ENCODE assay signal across 8 mouse cellular contexts in the genomic region with DNA sequence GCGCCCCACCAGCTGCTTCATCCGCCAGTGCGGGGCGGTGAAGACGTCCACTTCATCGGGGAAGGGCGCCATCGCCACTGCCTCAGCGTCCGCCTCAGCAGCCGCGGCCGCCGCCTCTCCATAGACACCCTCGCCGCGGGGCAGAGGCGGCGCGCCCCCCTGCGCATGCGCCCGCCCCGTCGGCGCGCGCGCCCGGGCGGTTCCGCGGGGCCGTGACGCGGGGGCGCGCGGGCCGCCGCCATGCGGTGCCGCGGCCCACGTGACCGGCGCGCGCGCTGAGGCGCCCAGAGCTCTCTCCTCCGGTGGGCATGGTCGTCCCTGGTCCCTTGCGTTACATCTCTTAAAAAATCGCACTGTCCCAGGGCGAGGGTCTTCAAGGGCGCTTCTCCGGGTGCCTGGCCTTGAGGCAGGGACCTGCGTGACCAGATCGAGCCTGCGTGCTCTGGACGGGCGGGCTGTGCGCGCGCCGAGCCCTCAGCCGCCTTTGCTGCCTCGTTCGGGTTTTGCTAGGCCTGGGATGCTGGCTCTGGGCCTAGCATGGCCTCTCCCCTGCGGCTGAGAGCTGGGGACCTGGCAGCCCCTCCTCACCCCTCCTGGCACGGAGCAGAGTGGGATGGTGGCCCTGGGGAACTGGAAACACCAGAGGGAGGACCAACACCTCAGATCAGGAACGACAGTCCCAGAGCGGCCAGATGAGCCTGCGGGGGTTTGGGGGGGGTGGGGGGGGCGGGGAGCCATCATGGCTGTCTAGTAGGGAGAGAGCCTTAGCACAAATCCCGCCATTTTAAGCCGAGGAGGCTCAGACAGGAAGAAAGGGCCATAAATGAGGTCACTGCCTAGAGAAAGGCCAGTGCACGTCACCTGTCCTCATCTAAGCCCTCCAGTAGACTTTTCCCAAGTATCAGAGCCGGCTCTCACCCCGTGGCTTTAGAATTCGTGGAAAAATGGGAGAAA. TPM values are rescaled to one million over a fixed set of nuclear protein-coding genes. Genes with fewer than 3 reads are reported as not detected.
DNase-seq lines count a peak whose midpoint lies in the region; ATAC-seq lines count a peak whose summit lies in the region.

No protein-coding gene starts in this region.

- peak; percentile 70 for DNase-seq in CD8-positive naive resting alpha-beta T cell, adult 2 months (ENCODE audit: low read depth in 2 of 2, low spot score in 2 of 2)
- peak; percentile 66 for DNase-seq in c-Kit-negative CD71-positive TER-119-positive erythroid progenitor cells, embryonic 14.5 days (ENCODE audit: low read depth, low spot score)
- peak; percentile 79 for DNase-seq in forebrain, embryonic 10.5 days (ENCODE audit: extremely low spot score, low spot score)
- peak; percentile 76 to 91 for DNase-seq in kidney, postnatal 25 days
- peak; percentile 47 for DNase-seq in telencephalon, adult 2 months (ENCODE audit: low read depth, low spot score)

- peak; percentile 89 for ATAC-seq in heart, embryonic 15.5 days (replicated peaks; ENCODE audit: insufficient number of reproducible peaks, insufficient read depth, low FRiP score, low read depth)
- peak; percentile 94 for ATAC-seq in liver, embryonic 16.5 days (ENCODE audit: low read depth)
- ATAC-seq in neural tube, embryonic 13.5 days (ENCODE audit: low read depth): peak; percentile 96

- peak overlapping the region; percentile 79 for H3K4me2 ChIP-seq in heart, embryonic 15.5 days
- H3K4me2 ChIP-seq in liver, embryonic 16.5 days (ENCODE audit: low read depth, low read length): peak overlapping the region; percentile 96
- peak overlapping the region; percentile 71 for H3K4me2 ChIP-seq in neural tube, embryonic 13.5 days

- H3K4me1 ChIP-seq in forebrain, embryonic 10.5 days: peaks cover 19% of the 10 kb centered on the region
- peaks cover 11% of the 10 kb centered on the region for H3K4me1 ChIP-seq in heart, embryonic 15.5 days (replicated peaks)
- peaks cover 9% of the 10 kb centered on the region for H3K4me1 ChIP-seq in liver, embryonic 16.5 days (ENCODE audit: control insufficient read depth, low read depth, low read length)
- peaks cover 30% of the 10 kb centered on the region for H3K4me1 ChIP-seq in neural tube, embryonic 13.5 days (replicated peaks)

- peak overlapping the region; percentile 89 for H3K4me3 ChIP-seq in forebrain, embryonic 10.5 days
- H3K4me3 ChIP-seq in heart, embryonic 15.5 days: peak overlapping the region; percentile 94
- peak overlapping the region; percentile 85 for H3K4me3 ChIP-seq in liver, embryonic 16.5 days (ENCODE audit: low read depth, low read length)
- H3K4me3 ChIP-seq in neural tube, embryonic 13.5 days: peak overlapping the region; percentile 87

- H3K36me3 ChIP-seq in forebrain, embryonic 10.5 days (replicated peaks): peaks cover 15% of the 10 kb centered on the region
- no peaks in the 10 kb centered on the region for H3K36me3 ChIP-seq in heart, embryonic 15.5 days
- H3K36me3 ChIP-seq in liver, embryonic 16.5 days (ENCODE audit: control insufficient read depth, insufficient read depth): no peaks in the 10 kb centered on the region
- no peaks in the 10 kb centered on the region for H3K36me3 ChIP-seq in neural tube, embryonic 13.5 days

- H3K9me3 ChIP-seq in forebrain, embryonic 10.5 days: no peaks in the 10 kb centered on the region; the same call in 1 of the 2 replicates
- no peaks in the 10 kb centered on the region for H3K9me3 ChIP-seq in heart, embryonic 15.5 days (replicated peaks)
- H3K9me3 ChIP-seq in liver, embryonic 16.5 days (replicated peaks; ENCODE audit: control insufficient read depth, low read length): no peaks in the 10 kb centered on the region
- H3K9me3 ChIP-seq in neural tube, embryonic 13.5 days: no peaks in the 10 kb centered on the region

- 4% methylated on average over 81 of the region's 82 CpGs for WGBS in forebrain, embryonic 10.5 days
- 5% methylated on average over 79 of the region's 82 CpGs for WGBS in heart, embryonic 15.5 days
- 3% methylated on average over 73 of the region's 82 CpGs for WGBS in liver, embryonic 16.5 days (ENCODE audit: insufficient replicate concordance)
- WGBS in neural tube, embryonic 13.5 days: 2% methylated on average over 76 of the region's 82 CpGs

- H3K27ac ChIP-seq in forebrain, embryonic 10.5 days: peak overlapping the region; percentile 99
- H3K27ac ChIP-seq in heart, embryonic 15.5 days: peak overlapping the region; percentile 92
- H3K27ac ChIP-seq in liver, embryonic 16.5 days (ENCODE audit: low read length): peak overlapping the region; percentile 84
- peak overlapping the region; percentile 99 for H3K27ac ChIP-seq in neural tube, embryonic 13.5 days (replicated peaks)

- H3K27me3 ChIP-seq in forebrain, embryonic 10.5 days (ENCODE audit: poor library complexity, severe bottlenecking): no peaks in the 10 kb centered on the region
- no peaks in the 10 kb centered on the region for H3K27me3 ChIP-seq in heart, embryonic 15.5 days
- H3K27me3 ChIP-seq in liver, embryonic 16.5 days (ENCODE audit: control insufficient read depth, insufficient read depth, low read depth, low read length): no peaks in the 10 kb centered on the region
- no peaks in the 10 kb centered on the region for H3K27me3 ChIP-seq in neural tube, embryonic 13.5 days

- peak overlapping the region; percentile 97 for H3K9ac ChIP-seq in heart, embryonic 15.5 days
- peak overlapping the region; percentile 90 for H3K9ac ChIP-seq in liver, embryonic 16.5 days (ENCODE audit: low read depth, low read length)
- H3K9ac ChIP-seq in neural tube, embryonic 13.5 days: peak overlapping the region; percentile 96

RNA-seq across cellular contexts. Expression of a gene that starts 36.4 kb away (rescaled TPM):
- polyA plus RNA-seq in forebrain, embryonic 10.5 days (2016; fragmentation: Nextera tagmentation; extraction: Ambion mirVana): 0.12 TPM in 1 of 2 replicates, not detected in the other
- polyA plus RNA-seq in heart, embryonic 15.5 days (2015; fragmentation: Nextera tagmentation; extraction: Ambion mirVana): 1.2 and 4.6 TPM in 2 replicates
- 1.6 and 1.8 TPM in 2 replicates for polyA plus RNA-seq in liver, embryonic 16.5 days (2015; fragmentation: Nextera tagmentation; extraction: Ambion mirVana)
- polyA plus RNA-seq in neural tube, embryonic 13.5 days (2015; fragmentation: Nextera tagmentation; extraction: Ambion mirVana): 0.08 and 0.39 TPM in 2 replicates

RNA-seq across cellular contexts. Expression of a gene that starts 39.2 kb away (rescaled TPM):
- polyA plus RNA-seq in forebrain, embryonic 10.5 days (2016; fragmentation: Nextera tagmentation; extraction: Ambion mirVana): 57.7 and 58.4 TPM in 2 replicates
- polyA plus RNA-seq in heart, embryonic 15.5 days (2015; fragmentation: Nextera tagmentation; extraction: Ambion mirVana): 42.6 and 47.0 TPM in 2 replicates
- 20.9 and 21.2 TPM in 2 replicates for polyA plus RNA-seq in liver, embryonic 16.5 days (2015; fragmentation: Nextera tagmentation; extraction: Ambion mirVana)
- polyA plus RNA-seq in neural tube, embryonic 13.5 days (2015; fragmentation: Nextera tagmentation; extraction: Ambion mirVana): 65.0 and 71.7 TPM in 2 replicates

Comparison
In these comparisons a context has a peak if more than half of its experiments do, and no peak if none do; other contexts are left out.
1. Peak in every context shown above with its lines: DNase-seq, ATAC-seq, H3K4me3 ChIP-seq and H3K27ac ChIP-seq.